Mouse (Mus musculus): ENCODE measurements around the gene Dedd.
"Not testable (repeated sequence)": the region's sequence is repeated elsewhere in the genome, so short reads cannot be mapped to it uniquely, and the experiment has no call there.

DNA sequence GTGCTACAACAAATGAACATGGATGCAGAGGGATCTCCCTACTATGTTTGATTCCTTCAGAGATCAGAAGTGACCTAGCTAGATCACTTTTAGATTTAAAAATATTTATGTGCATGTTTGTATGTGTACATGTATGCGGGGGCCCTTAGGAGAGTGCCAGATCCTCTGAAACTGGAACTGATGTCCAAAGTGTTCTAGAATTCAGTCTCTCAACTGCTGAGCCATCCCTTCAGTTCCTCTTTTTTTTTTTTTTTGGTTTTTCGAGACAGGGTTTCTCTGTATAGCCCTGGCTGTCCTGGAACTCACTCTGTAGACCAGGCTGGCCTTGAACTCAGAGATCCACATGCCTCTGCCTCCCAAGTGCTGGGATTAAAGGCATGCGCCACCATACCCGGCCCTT, 2.4 kb upstream of the Dedd start:
- not testable (repeated sequence) for TF ChIP-seq CTCF, EP300 (IDR thresholded peaks at IDR 0.05; ENCODE audit: low read depth)
